Mouse (Mus musculus): ENCODE results near the gene Ggta1. TPM values are rescaled to one million over a fixed set of nuclear protein-coding genes. Genes with fewer than 3 reads are reported as not detected.

Ggta1 gene
- polyA plus RNA-seq, 1 experiment from 2014 or later: 14.6 TPM

DNA sequence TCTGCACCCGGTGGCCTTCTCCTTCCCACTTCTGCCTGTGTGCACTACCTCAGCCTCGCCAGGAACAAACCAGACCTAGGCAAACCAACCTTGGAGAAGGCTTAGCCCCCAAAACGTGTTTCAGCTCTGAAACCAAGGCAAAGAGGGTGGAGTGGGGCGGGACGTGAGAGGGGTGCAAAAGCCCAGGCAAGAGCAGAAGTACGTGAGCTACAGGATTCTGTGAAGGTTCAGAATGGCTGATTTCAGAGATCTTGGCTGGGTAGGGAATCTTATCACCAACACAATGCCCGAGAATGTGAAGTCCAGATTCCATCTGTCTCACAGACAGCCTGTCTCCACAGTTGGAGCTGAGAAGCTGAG lies 41.4 kb upstream of the Ggta1 start:
- H3K4me2 ChIP-seq (ENCODE audit: low read depth, low read length): no peak overlapping the region
- no peaks in the 10 kb centered on the region for H3K36me3 ChIP-seq (ENCODE audit: control insufficient read depth, insufficient read depth, low read length)
- no peak for ATAC-seq
- H3K27me3 ChIP-seq (replicated peaks; ENCODE audit: control insufficient read depth, insufficient read depth, low read length): no peaks in the 10 kb centered on the region
- no peak overlapping the region for H3K9ac ChIP-seq (ENCODE audit: low read depth, low read length)
- no peak overlapping the region for H3K4me3 ChIP-seq (ENCODE audit: low read length)
- peaks cover 36% of the 10 kb centered on the region for H3K4me1 ChIP-seq (ENCODE audit: control insufficient read depth, insufficient read depth, low read length)
- WGBS: 55% methylated on average over 7 of the region's 7 CpGs
- H3K9me3 ChIP-seq (ENCODE audit: control insufficient read depth, low read length): no peaks in the 10 kb centered on the region
- peak overlapping the region; percentile 77 for H3K27ac ChIP-seq (ENCODE audit: low read length)

DNA sequence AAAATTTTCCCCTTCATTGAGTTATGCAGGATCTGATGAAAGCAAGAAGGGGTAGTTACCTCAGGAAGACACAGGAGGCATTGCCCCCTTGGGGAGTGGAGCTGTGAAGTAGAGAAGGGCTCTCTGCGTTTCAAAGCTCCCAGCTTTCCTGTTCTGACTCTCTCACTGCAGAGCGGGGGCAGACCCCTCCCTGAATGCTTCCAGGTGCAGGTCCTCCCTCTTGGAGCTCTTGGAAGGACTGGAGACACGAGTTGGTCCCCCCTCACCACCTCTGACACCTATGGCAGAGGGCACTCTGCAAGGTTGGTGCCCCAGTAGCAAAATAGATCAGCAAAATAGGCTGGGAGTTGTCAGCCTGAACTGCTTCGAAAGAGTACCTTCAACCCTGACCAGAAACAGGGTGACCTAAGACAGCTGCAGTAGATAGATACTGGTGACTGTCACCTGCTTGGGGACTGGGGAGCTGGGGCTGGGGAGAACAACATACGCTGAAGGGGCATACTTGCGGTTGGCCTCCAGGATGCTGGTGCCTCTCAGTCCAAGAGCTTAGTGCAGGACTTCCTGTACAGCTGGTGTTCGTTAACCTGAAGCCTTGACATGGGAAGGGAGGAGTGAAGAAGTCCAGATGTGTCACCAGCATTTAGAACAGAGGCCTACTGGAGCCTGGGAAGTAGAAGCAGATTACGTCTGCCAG lies 40.8 kb upstream of the Ggta1 start:
- peak; percentile 30; the same call in 1 of the 2 replicates for ATAC-seq
- Histone ChIP-seq H3K27ac (ENCODE audit: low read length) (peak overlapping the region; percentile 77), H3K27me3 (replicated peaks; ENCODE audit: control insufficient read depth, insufficient read depth, low read length) (no peaks in the 10 kb centered on the region), H3K9me3 (ENCODE audit: control insufficient read depth, low read length) (no peaks in the 10 kb centered on the region), H3K4me3 (ENCODE audit: low read length) (no peak overlapping the region), H3K36me3 (ENCODE audit: control insufficient read depth, insufficient read depth, low read length) (no peaks in the 10 kb centered on the region), H3K4me1 (ENCODE audit: control insufficient read depth, insufficient read depth, low read length) (peaks cover 30% of the 10 kb centered on the region), H3K4me2 (ENCODE audit: low read depth, low read length) (no peak overlapping the region), H3K9ac (ENCODE audit: low read depth, low read length) (no peak overlapping the region)
- 44% methylated on average over 8 of the region's 8 CpGs for WGBS

DNA sequence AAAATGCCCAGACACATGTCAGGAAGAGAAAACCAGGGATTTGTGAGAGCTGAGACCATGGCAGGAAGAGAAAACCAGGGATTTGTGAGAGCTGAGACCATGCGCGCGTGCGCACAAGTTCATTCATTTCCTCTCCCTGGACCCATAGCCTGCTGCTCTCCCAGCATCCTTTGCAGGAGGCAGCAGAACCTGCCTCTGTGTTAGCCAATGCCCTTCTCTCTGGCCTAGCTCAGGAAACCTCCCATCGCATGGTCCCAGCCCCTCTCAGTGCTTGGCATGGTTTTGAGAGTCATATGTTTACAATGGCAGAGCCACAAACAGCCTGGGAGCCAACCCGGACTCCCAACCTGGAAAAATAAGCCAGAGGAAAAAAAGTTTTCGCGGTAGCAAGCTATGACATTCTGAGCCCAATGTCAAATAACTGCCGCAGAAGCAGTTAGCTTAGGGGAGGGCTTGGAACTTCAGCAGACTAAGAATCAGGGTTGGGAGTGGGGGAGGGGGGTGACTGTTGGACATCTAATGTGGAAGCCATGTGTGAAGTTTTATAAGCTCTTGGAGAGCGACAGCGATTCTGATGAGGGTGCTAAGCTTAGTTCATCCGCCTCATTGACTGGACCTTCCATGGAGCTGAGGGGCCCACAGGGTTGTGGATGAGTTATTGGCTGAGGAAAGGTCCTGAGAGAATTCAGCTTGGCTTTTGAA lies 40.1 kb upstream of the Ggta1 start:
- peak overlapping the region; percentile 77 for H3K27ac ChIP-seq (ENCODE audit: low read length)
- no peaks in the 10 kb centered on the region for H3K9me3 ChIP-seq (ENCODE audit: control insufficient read depth, low read length)
- 68% methylated on average over 12 of the region's 12 CpGs for WGBS
- H3K9ac ChIP-seq (ENCODE audit: low read depth, low read length): no peak overlapping the region
- H3K36me3 ChIP-seq (ENCODE audit: control insufficient read depth, insufficient read depth, low read length): no peaks in the 10 kb centered on the region
- peaks cover 23% of the 10 kb centered on the region for H3K4me1 ChIP-seq (ENCODE audit: control insufficient read depth, insufficient read depth, low read length)
- no peak for ATAC-seq
- no peaks in the 10 kb centered on the region for H3K27me3 ChIP-seq (replicated peaks; ENCODE audit: control insufficient read depth, insufficient read depth, low read length)
- no peak overlapping the region for H3K4me3 ChIP-seq (ENCODE audit: low read length)
- no peak overlapping the region for H3K4me2 ChIP-seq (ENCODE audit: low read depth, low read length)

DNA sequence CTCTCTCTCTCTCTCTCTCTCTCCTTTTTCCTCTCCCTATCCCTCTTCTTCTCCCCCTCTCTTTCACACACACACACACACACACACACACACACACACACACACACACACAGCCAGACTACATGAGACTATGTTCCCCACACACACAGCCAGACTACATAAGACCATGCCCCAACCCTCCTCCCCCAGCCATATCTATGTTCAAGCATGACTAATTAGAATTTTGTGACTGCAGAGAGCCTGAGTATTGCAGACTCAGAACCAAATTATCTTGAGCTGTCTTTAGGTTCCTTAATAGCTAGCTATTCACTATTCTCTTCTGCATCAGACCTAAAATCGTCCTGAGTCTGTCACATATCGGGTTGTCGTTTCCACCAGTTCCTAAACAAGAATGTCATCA lies 39.5 kb upstream of the Ggta1 start:
- no peaks in the 10 kb centered on the region for H3K9me3 ChIP-seq (ENCODE audit: control insufficient read depth, low read length)
- H3K27me3 ChIP-seq (replicated peaks; ENCODE audit: control insufficient read depth, insufficient read depth, low read length): no peaks in the 10 kb centered on the region
- H3K4me1 ChIP-seq (ENCODE audit: control insufficient read depth, insufficient read depth, low read length): peaks cover 19% of the 10 kb centered on the region
- no peak overlapping the region for H3K4me3 ChIP-seq (ENCODE audit: low read length)
- no peak overlapping the region for H3K27ac ChIP-seq (ENCODE audit: low read length)
- no peak overlapping the region for H3K9ac ChIP-seq (ENCODE audit: low read depth, low read length)
- no peak overlapping the region for H3K4me2 ChIP-seq (ENCODE audit: low read depth, low read length)
- no peak for ATAC-seq
- 84% methylated on average over 3 of the region's 3 CpGs for WGBS
- H3K36me3 ChIP-seq (ENCODE audit: control insufficient read depth, insufficient read depth, low read length): no peaks in the 10 kb centered on the region

DNA sequence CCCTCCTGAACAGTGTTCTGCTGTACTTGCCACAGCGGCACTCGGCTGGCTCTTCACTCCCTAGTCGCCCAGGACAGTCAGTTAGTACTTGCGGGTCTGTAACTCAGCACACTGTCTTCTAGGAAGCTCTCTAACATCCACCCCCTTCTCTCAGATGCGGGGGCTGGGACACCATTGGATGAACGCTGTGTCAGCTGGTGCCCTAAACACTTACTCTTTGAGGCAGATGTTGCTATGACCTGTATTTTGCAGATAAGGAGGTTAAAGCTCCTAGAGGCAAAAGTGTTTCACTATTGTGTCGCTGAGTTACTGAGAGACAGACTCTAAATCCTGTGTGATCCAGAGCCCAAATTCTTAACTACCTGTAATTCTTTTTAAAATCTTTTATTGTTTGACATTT lies 36.4 kb upstream of the Ggta1 start:
- 75% methylated on average over 7 of the region's 7 CpGs for WGBS
- Histone ChIP-seq H3K9me3 (ENCODE audit: control insufficient read depth, low read length) (0 out of 2 replicates have a peak, but pooled peaks cover 5% of the 10 kb centered on the region), H3K27me3 (replicated peaks; ENCODE audit: control insufficient read depth, insufficient read depth, low read length) (no peaks in the 10 kb centered on the region), H3K4me2 (ENCODE audit: low read depth, low read length) (no peak overlapping the region), H3K36me3 (ENCODE audit: control insufficient read depth, insufficient read depth, low read length) (no peaks in the 10 kb centered on the region), H3K9ac (ENCODE audit: low read depth, low read length) (no peak overlapping the region), H3K27ac (ENCODE audit: low read length) (no peak overlapping the region), H3K4me1 (ENCODE audit: control insufficient read depth, insufficient read depth, low read length) (peaks cover 8% of the 10 kb centered on the region), H3K4me3 (ENCODE audit: low read length) (no peak overlapping the region)
- ATAC-seq: no peak

DNA sequence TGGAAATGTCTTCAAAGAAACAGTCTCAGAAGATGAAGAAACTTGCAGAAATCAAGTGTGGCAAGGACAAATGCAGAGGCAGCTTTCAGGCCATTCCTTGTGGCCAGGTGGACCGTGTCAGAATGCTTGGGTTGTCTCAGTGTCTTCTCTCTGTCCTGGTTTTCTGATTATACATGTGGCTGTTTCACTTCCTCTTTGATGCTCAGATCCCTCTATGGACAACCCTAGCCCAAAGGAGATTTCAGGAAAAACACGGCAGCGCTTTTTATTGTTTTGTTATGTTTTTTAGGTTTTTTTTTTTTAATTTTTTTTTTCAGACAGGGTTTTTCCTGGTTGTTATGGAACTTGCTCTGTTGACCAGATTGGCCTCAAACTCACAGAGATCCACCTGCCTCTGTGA lies 35.9 kb upstream of the Ggta1 start:
- 80% methylated on average over 3 of the region's 3 CpGs for WGBS

DNA sequence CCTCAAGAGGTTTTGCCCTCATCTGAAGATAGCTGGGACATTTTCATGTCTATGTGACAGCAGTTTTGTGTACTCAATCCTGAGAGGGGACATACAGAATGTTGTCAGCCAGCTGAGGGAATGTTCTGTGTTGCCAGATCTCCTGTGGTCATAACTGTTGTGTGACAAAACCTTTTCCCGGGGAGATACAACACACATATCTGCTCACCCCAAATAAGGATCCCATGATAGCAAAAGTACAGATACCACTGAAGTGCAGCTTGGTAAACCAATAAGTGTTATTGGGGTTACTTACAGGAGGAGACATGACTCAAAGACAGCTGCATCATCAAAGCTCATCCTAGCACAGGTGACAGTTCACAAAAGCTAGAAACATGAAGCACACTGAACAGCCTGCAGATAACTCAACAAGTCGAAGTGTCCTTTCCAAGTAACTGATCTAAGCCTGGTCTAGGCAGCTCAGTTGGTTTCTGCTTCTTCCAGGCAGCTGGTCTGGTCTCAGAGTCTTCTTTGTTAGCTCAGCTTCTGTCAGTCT lies 34.7 kb upstream of the Ggta1 start:
- H3K9me3 ChIP-seq (ENCODE audit: control insufficient read depth, low read length): 0 out of 2 replicates have a peak, but pooled peaks cover 5% of the 10 kb centered on the region
- WGBS: 87% methylated on average over 2 of the region's 2 CpGs
- H3K4me1 ChIP-seq (ENCODE audit: control insufficient read depth, insufficient read depth, low read length): no peaks in the 10 kb centered on the region
- no peak for ATAC-seq
- no peaks in the 10 kb centered on the region for H3K36me3 ChIP-seq (ENCODE audit: control insufficient read depth, insufficient read depth, low read length)
- H3K27ac ChIP-seq (ENCODE audit: low read length): no peak overlapping the region
- no peaks in the 10 kb centered on the region for H3K27me3 ChIP-seq (replicated peaks; ENCODE audit: control insufficient read depth, insufficient read depth, low read length)
- H3K9ac ChIP-seq (ENCODE audit: low read depth, low read length): no peak overlapping the region
- H3K4me3 ChIP-seq (ENCODE audit: low read length): no peak overlapping the region
- H3K4me2 ChIP-seq (ENCODE audit: low read depth, low read length): no peak overlapping the region

More for the DNA sequence above, 35.9 kb upstream of the Ggta1 start:
- H3K9ac ChIP-seq (ENCODE audit: low read depth, low read length): no peak overlapping the region
- 0 out of 2 replicates have a peak, but pooled peaks cover 5% of the 10 kb centered on the region for H3K9me3 ChIP-seq (ENCODE audit: control insufficient read depth, low read length)
- peaks cover 3% of the 10 kb centered on the region for H3K4me1 ChIP-seq (ENCODE audit: control insufficient read depth, insufficient read depth, low read length)
- H3K36me3 ChIP-seq (ENCODE audit: control insufficient read depth, insufficient read depth, low read length): no peaks in the 10 kb centered on the region
- no peak overlapping the region for H3K4me3 ChIP-seq (ENCODE audit: low read length)
- H3K4me2 ChIP-seq (ENCODE audit: low read depth, low read length): no peak overlapping the region
- no peak overlapping the region for H3K27ac ChIP-seq (ENCODE audit: low read length)
- no peak for ATAC-seq
- no peaks in the 10 kb centered on the region for H3K27me3 ChIP-seq (replicated peaks; ENCODE audit: control insufficient read depth, insufficient read depth, low read length)

DNA sequence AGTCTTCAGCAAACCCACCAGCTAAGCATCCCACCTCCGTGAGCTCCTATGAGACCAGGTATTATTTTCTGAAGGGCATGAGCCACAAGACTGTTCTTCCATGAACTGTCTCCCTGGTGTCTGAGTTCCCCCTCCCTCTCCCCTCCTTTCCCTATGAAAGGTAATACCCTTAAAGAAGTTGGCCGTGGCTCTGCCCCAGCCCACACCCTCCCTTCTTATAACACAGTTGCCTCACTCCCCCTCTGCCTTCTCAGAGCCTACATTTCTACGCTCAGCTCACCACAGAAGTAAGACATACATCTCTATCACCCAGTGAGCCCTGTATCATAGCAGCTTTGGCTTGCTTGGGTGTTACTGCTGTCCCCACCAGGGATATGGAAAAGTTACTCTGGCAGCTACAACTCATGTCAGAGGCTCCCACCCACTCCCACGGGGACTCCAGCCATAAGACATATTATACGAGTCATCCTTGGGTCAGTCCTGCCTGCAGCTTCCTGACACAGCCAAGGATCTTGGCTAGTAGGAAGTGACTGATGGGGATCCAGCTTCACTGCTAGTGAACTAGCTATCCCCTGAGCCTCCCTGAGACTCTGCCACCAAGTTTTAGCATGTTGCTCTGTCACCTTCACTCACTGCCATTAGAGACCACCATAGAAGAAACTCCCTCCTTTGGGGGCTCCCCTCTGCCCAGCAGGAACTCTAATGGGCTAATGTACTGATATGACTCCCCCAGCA lies 33.4 kb upstream of the Ggta1 start:
- Histone ChIP-seq H3K4me1 (ENCODE audit: control insufficient read depth, insufficient read depth, low read length) (no peaks in the 10 kb centered on the region), H3K36me3 (ENCODE audit: control insufficient read depth, insufficient read depth, low read length) (no peaks in the 10 kb centered on the region), H3K4me2 (ENCODE audit: low read depth, low read length) (no peak overlapping the region), H3K27me3 (replicated peaks; ENCODE audit: control insufficient read depth, insufficient read depth, low read length) (no peaks in the 10 kb centered on the region), H3K4me3 (ENCODE audit: low read length) (no peak overlapping the region), H3K9ac (ENCODE audit: low read depth, low read length) (no peak overlapping the region), H3K27ac (ENCODE audit: low read length) (peak overlapping the region; percentile 38), H3K9me3 (ENCODE audit: control insufficient read depth, low read length) (0 out of 2 replicates have a peak, but pooled peaks cover 5% of the 10 kb centered on the region)
- WGBS: 57% methylated on average over 5 of the region's 5 CpGs
- ATAC-seq: no peak

Measured in intestine, embryonic 16.5 days (tissue).